Mouse (Mus musculus) ES-E14 (cell line): ENCODE data around the gene Cry2. TPM values are rescaled to one million over a fixed set of nuclear protein-coding genes. Genes with fewer than 3 reads are reported as not detected.

Experiments
- DNase-seq: peaks from one replicate; pipeline ENCODE4 v3.0.0-alpha.2; 2013; ENCODE audit warnings: low read depth, low spot score
- H3K27ac ChIP-seq: 2 replicates; pipeline ENCODE4 v1.5.1; 2012; ENCODE audit warnings: low read depth, mild to moderate bottlenecking, low read length, moderate library complexity, mixed read lengths; ENCODE audit not compliant: poor library complexity, insufficient read depth, severe bottlenecking
- H3K36me3 ChIP-seq: 2 replicates; pipeline ENCODE4 v1.6.1; 2012; ENCODE audit warnings: mild to moderate bottlenecking, low read length, moderate library complexity, mixed read lengths; ENCODE audit not compliant: control insufficient read depth, poor library complexity, insufficient read depth, severe bottlenecking
- H3K4me1 ChIP-seq, 2 experiments: fragments of 150-350 bp in 1 of 2; sonication (generic) in 1 of 2; 2 replicates each; pipeline ENCODE4 v1.6.1; 2012; ENCODE audit warnings: low read length in 2 of 2, mild to moderate bottlenecking in 1 of 2, mixed read lengths in 1 of 2; ENCODE audit not compliant: control insufficient read depth in 2 of 2, insufficient read depth in 2 of 2, poor library complexity in 1 of 2
- H3K4me3 ChIP-seq, 2 experiments: fragments of 150-350 bp in 1 of 2; sonication (generic) in 1 of 2; 2 replicates each; pipeline ENCODE4 v1.5.1; 2012; ENCODE audit warnings: low read length in 2 of 2, low read depth in 1 of 2, mild to moderate bottlenecking in 1 of 2, mixed read lengths in 1 of 2; ENCODE audit not compliant: insufficient read depth in 1 of 2, poor library complexity in 1 of 2, severe bottlenecking in 1 of 2
- H3K9ac ChIP-seq: 2 replicates; pipeline ENCODE4 v1.6.1; 2012; ENCODE audit warnings: low read depth, mild to moderate bottlenecking, low read length, mixed read lengths; ENCODE audit not compliant: poor library complexity, insufficient read depth, severe bottlenecking
- H3K9me3 ChIP-seq: fragments of 150-350 bp; sonication (generic); 2 replicates; pipeline ENCODE4 v1.6.1; 2012; ENCODE audit warnings: low read depth, mild to moderate bottlenecking, low read length; ENCODE audit not compliant: control insufficient read depth, insufficient read depth
- CHD2 ChIP-seq: IDR thresholded peaks from 2 replicates; pipeline ENCODE4 v1.6.1; 2014; ENCODE audit warnings: mild to moderate bottlenecking, low read depth, low read length, inconsistent platforms
- HCFC1 ChIP-seq: IDR thresholded peaks from 2 replicates; pipeline ENCODE4 v1.6.1; 2012; ENCODE audit warnings: low read length, inconsistent platforms, borderline replicate concordance; ENCODE audit not compliant: insufficient read depth
- MAFK ChIP-seq: IDR thresholded peaks from 2 replicates; pipeline ENCODE4 v1.6.1; 2014; ENCODE audit warnings: mild to moderate bottlenecking, low read depth, low read length, inconsistent platforms; ENCODE audit not compliant: insufficient read depth
- ZC3H11A ChIP-seq: IDR thresholded peaks from 2 replicates; pipeline ENCODE4 v1.6.1; 2012; ENCODE audit warnings: low read depth, mild to moderate bottlenecking, inconsistent platforms, low read length, borderline replicate concordance
- ZNF384 ChIP-seq: IDR thresholded peaks from 2 replicates; pipeline ENCODE4 v1.6.1; 2012; ENCODE audit warnings: low read depth, low read length, inconsistent platforms
- in situ Hi-C, 2 experiments: fragments of 600-800 bp; cut with MboI; formaldehyde crosslinking; loops; one replicate each; pipeline ENCODE4 v1.15.1; 2025; ENCODE audit warnings: low sequenced_read_pairs in 2 of 2, inconsistent platforms in 1 of 2; ENCODE audit not compliant: unreplicated experiment in 2 of 2
- total RNA-seq: library from RNA; depleted of rRNA; stranded (reverse); fragments of 300-350 nt; gene quantifications from 2 replicates; pipeline ENCODE4 v1.2.3, GENCODE M21; 2012

The Cry2 gene
- total RNA-seq, 1 experiment = 11.7 TPM

GRCm38 (mm10) chr2:92427882-92428281 lies 6.0 kb downstream of the Cry2 start:
- Histone ChIP-seq H3K36me3 (peaks cover 4% of the 10 kb centered on the region; the same call in 1 of the 2 replicates), H3K4me3 (no peak overlapping the region), H3K9ac (no peak overlapping the region), H3K4me1 (peaks cover 18 to 45% of the 10 kb centered on the region in 2 experiments), H3K27ac (no peak overlapping the region), H3K9me3 (no peaks in the 10 kb centered on the region)
- in situ Hi-C loops = no loop called here
- no peak for TF ChIP-seq MAFK
- TF ChIP-seq ZNF384 = no peak
- TF ChIP-seq HCFC1 = no peak
- TF ChIP-seq ZC3H11A = no peak
- no peak for TF ChIP-seq CHD2
- no peak for DNase-seq

DNA sequence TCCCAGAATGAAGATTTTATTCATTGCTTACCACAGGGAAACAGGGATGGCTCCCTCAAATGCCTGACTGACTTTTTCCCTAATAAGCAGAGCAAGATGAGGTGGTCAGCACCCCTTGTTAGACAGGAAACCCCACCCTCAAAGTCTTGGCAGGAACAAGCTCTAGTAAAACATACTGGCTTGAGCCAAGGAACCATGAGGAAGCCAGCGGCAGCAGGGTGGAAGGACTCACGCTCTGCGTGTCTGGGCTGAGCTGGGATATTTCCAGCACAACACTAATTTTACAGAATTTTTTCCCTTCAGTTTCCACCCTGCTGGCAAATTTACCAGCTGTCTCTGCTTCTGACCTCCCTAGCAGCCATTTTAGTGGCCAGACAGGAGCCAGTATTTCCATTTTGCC lies 7.4 kb downstream of the Cry2 start:
- Histone ChIP-seq H3K4me3 (no peak overlapping the region), H3K36me3 (peaks cover 14% of the 10 kb centered on the region), H3K27ac (no peak overlapping the region), H3K9ac (no peak overlapping the region), H3K4me1 (peaks cover 18 to 42% of the 10 kb centered on the region in 2 experiments), H3K9me3 (no peaks in the 10 kb centered on the region)
- DNase-seq = no peak
- in situ Hi-C loops = no loop called here
- TF ChIP-seq HCFC1 = no peak
- TF ChIP-seq ZC3H11A = no peak
- no peak for TF ChIP-seq MAFK
- TF ChIP-seq CHD2 = no peak
- no peak for TF ChIP-seq ZNF384

DNA sequence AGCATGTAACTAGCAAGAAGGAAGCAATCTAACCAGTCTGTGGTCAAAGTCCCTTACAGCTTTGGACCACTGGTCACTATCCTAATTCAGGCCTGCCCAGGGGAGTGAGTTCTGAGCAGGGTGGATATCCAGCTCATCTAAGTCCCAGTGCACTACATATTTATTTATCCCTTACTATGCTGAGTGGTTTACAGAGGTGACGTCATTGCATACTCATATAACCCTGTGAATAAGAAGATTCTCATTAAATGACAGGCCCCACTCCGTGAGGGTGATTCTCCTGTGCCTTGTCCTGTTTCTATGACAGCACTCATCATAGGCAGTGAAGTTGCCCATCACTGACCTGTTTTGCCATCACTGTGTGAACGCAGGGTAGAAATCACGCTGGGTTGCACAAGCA lies 8.5 kb downstream of the Cry2 start:
- DNase-seq = no peak
- no peak overlapping the region for H3K27ac ChIP-seq
- H3K4me3 ChIP-seq = no peak overlapping the region
- H3K4me1 ChIP-seq = peaks cover 15 to 37% of the 10 kb centered on the region in 2 experiments
- in situ Hi-C loops = no loop called here
- H3K36me3 ChIP-seq = peaks cover 20% of the 10 kb centered on the region
- no peak for TF ChIP-seq ZNF384
- no peak for TF ChIP-seq CHD2
- TF ChIP-seq MAFK = no peak
- TF ChIP-seq ZC3H11A = no peak
- no peak for TF ChIP-seq HCFC1
- no peak overlapping the region for H3K9ac ChIP-seq
- no peaks in the 10 kb centered on the region for H3K9me3 ChIP-seq

GRCm38 (mm10) chr2:92424462-92425308 lies 9.2 kb downstream of the Cry2 start:
- no peaks in the 10 kb centered on the region for H3K9me3 ChIP-seq
- in situ Hi-C loops = no loop called here
- DNase-seq = no peak
- peak overlapping the region; percentile 77 for H3K27ac ChIP-seq
- H3K36me3 ChIP-seq = peaks cover 23% of the 10 kb centered on the region
- H3K9ac ChIP-seq = no peak overlapping the region
- no peak overlapping the region; a peak in 1 of 4 replicates for H3K4me3 ChIP-seq
- TF ChIP-seq HCFC1 = no peak
- peak; percentile 47; the same call in 1 of the 2 replicates for TF ChIP-seq ZNF384
- TF ChIP-seq ZC3H11A = no peak
- no peak for TF ChIP-seq CHD2
- TF ChIP-seq MAFK = no peak
- peaks cover 10 to 36% of the 10 kb centered on the region in 2 experiments for H3K4me1 ChIP-seq
